Mouse (Mus musculus): ENCODE data around the gene Lama4.

GRCm38 (mm10) chr10:38928940-38929697 lies 36.2 kb upstream of the Lama4 start:
- no peak for TF ChIP-seq CTCF (IDR thresholded peaks at IDR 0.05)
- no peak for TF ChIP-seq EP300 (IDR thresholded peaks at IDR 0.05; ENCODE audit: insufficient read depth, low read depth, low read length)
- TF ChIP-seq POLR2A (IDR thresholded peaks at IDR 0.05; ENCODE audit: insufficient read depth, low read depth, low read length) = no peak

All from heart, adult 2 months (tissue).